Mouse (Mus musculus) heart, postnatal 0 days (tissue): ENCODE measurements at regions not wholly inside any gene's neighbourhood (a gene's known extent, or its start where the extent isn't known, plus 50 kb on each side); places are given as distances from the start of the nearest gene placed in this dataset.

Source experiments
- ATAC-seq: fragments of 200-750 bp; cut with Nextera tagmentation; 2 replicates; pipeline ENCODE4 v1.8.0; 2017; ENCODE audit warnings: low read depth, moderate number of reproducible peaks, moderate library complexity; ENCODE audit not compliant: insufficient read depth
- DNase-seq: peaks from one replicate; pipeline ENCODE4 v3.0.0-alpha.2; 2016; ENCODE audit warnings: low spot score
- H3K27ac ChIP-seq: fragments of 300-500 bp; sonication (generic); 2 replicates; pipeline ENCODE4 v1.5.1; 2014; ENCODE audit warnings: low read depth, mild to moderate bottlenecking
- H3K27me3 ChIP-seq: fragments of 300-500 bp; sonication (generic); 2 replicates; pipeline ENCODE4 v1.6.1; 2014; ENCODE audit warnings: low read length, mixed read lengths; ENCODE audit not compliant: control insufficient read depth, insufficient read depth
- H3K36me3 ChIP-seq: fragments of 300-500 bp; sonication (generic); replicated peaks from 2 replicates; pipeline ENCODE4 v1.6.1; 2014; ENCODE audit warnings: low read length, mixed read lengths; ENCODE audit not compliant: control insufficient read depth, insufficient read depth
- H3K4me1 ChIP-seq: fragments of 300-500 bp; sonication (generic); 2 replicates; pipeline ENCODE4 v1.6.1; 2014; ENCODE audit warnings: antibody characterized with exemption; ENCODE audit not compliant: control insufficient read depth, insufficient read depth
- H3K4me2 ChIP-seq: fragments of 300-500 bp; sonication (generic); 2 replicates; pipeline ENCODE4 v1.6.1; 2014; ENCODE audit warnings: low read depth, mild to moderate bottlenecking, low read length, moderate library complexity
- H3K4me3 ChIP-seq: fragments of 300-500 bp; sonication (generic); 2 replicates; pipeline ENCODE4 v1.5.1; 2014; ENCODE audit warnings: low read depth, low read length
- H3K9ac ChIP-seq: fragments of 300-500 bp; sonication (generic); replicated peaks from 2 replicates; pipeline ENCODE4 v1.6.1; 2014; ENCODE audit warnings: low read depth, low read length, mixed read lengths
- H3K9me3 ChIP-seq: fragments of 300-500 bp; sonication (generic); replicated peaks from 2 replicates; pipeline ENCODE4 v1.6.1; 2016; ENCODE audit warnings: low read length; ENCODE audit not compliant: control insufficient read depth
- CTCF ChIP-seq: IDR thresholded peaks from 2 replicates; pipeline ENCODE4 v1.5.1; 2016; ENCODE audit warnings: antibody characterized with exemption, control low read depth, low read depth
- EP300 ChIP-seq: IDR thresholded peaks from 2 replicates; pipeline ENCODE4 v1.6.1; 2016; ENCODE audit warnings: antibody characterized with exemption, low read depth
- WGBS: fragments of 180-500 bp; shearing (Covaris S2); extraction: QIAGEN DNeasy Blood & Tissue Kit; methylation state at CpG from one replicate; pipeline ENCODE4 v1.1.7; 2014; 5-methylcytosine and 5-hydroxymethylcytosine counted together

DNA sequence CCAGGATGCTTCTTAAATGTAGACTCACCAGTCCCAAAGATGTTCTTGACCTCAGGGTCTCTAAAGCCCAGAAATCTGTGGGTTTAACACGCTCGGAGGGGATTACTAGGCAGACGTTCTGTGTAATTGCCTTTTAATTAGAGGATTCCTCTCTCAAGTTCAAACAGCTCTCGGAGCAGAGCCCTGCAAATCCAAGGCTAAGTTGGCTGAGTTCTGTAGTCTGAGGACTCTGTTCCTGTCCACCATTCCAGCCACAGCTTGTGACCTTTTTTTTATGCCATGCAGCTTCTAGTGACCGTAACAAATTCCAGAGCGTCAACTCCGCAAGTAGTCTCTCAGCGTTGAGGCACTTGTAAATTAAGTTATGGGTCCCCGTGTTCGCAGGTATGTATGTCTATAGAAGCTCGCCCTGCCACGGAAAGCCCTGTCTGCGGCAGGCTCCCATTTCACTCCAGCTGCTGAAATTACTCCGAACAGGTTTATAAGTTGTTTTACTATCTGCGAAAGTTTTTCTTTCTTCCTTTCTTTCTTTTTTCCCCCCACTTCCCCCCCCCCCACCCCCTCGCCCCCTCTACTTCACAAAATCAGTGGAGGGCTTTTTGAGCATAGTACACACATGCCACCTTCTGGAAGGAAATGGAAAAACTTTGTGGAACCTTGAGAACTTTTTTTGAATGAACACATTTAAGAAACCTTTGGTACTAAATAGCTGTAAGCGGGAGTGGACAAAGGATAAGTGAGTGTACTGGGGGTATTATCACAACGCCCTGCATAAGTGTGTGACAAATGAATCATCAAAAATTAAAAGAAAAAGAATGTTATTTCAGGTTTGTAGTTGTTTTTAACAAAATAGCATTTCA is 82.9 kb upstream of the Ranbp3l start:
- no peak for TF ChIP-seq EP300
- TF ChIP-seq CTCF = peak; percentile 52
- DNase-seq = peak; percentile 17
- ATAC-seq = no peak

GRCm38 (mm10) chr15:8882880-8883539 is 84.7 kb upstream of the Ranbp3l start:
- no peaks in the 10 kb centered on the region for H3K4me1 ChIP-seq
- no peaks in the 10 kb centered on the region for H3K27me3 ChIP-seq
- TF ChIP-seq EP300 (no peak), CTCF (no peak)
- no peak overlapping the region for H3K4me2 ChIP-seq
- no peak for ATAC-seq
- no peaks in the 10 kb centered on the region for H3K36me3 ChIP-seq
- H3K9me3 ChIP-seq = no peaks in the 10 kb centered on the region
- no peak overlapping the region for H3K27ac ChIP-seq
- WGBS = 68% methylated on average over 9 of the region's 9 CpGs
- H3K4me3 ChIP-seq = no peak overlapping the region
- H3K9ac ChIP-seq = no peak overlapping the region
- no peak for DNase-seq

More for the DNA sequence above, 82.9 kb upstream of the Ranbp3l start:
- H3K27me3 ChIP-seq = no peaks in the 10 kb centered on the region
- H3K4me2 ChIP-seq = 0 out of 2 replicates have a peak overlapping the region, but pooled peaks have one; percentile 3
- H3K9ac ChIP-seq = no peak overlapping the region
- H3K9me3 ChIP-seq = no peaks in the 10 kb centered on the region
- H3K4me3 ChIP-seq = no peak overlapping the region
- 59% methylated on average over 18 of the region's 18 CpGs for WGBS
- H3K36me3 ChIP-seq = no peaks in the 10 kb centered on the region
- no peaks in the 10 kb centered on the region for H3K4me1 ChIP-seq
- H3K27ac ChIP-seq = no peak overlapping the region

DNA sequence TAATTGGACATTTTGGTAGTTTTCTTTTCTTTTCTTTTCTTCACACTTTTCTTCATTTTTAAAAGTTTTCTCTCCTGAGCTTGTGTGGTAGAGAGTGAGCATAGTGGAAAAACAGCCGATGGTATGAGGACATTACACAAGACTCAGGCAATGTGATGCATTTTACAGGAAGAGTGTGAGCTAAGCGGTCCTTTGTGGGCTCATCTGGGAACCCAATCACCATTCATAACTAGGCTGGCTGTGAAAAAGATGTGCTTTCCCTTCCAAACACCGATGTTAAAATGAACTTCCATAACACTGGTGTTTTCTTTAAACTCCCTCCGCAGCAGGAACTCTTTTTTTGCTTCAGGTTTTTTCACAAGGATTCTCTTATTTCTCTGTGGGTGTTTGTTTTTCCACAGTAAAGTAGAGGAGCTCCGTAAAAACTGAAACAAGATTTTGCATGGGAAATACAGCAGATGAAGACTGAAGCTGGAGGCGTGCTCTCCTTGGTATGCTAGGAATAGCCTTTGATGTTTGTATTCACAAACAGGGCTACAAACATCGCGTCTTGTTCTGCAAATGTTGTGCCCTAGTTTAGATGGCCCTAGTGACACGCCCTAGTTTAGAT is 92.8 kb upstream of the Ranbp3l start:
- no peak for ATAC-seq
- no peak overlapping the region for H3K4me2 ChIP-seq
- no peaks in the 10 kb centered on the region for H3K27me3 ChIP-seq
- no peak overlapping the region for H3K4me3 ChIP-seq
- H3K4me1 ChIP-seq = no peaks in the 10 kb centered on the region
- H3K27ac ChIP-seq = no peak overlapping the region
- H3K9me3 ChIP-seq = no peaks in the 10 kb centered on the region
- WGBS = 81% methylated on average over 9 of the region's 9 CpGs
- no peak for DNase-seq
- no peak for TF ChIP-seq EP300
- TF ChIP-seq CTCF = no peak
- H3K36me3 ChIP-seq = no peaks in the 10 kb centered on the region
- H3K9ac ChIP-seq = no peak overlapping the region

- TF ChIP-seq EP300 (no peak), CTCF (no peak)
- no peak for ATAC-seq
- no peaks in the 10 kb centered on the region for H3K27me3 ChIP-seq
- H3K36me3 ChIP-seq = no peaks in the 10 kb centered on the region
- H3K4me1 ChIP-seq = no peaks in the 10 kb centered on the region
- H3K27ac ChIP-seq = no peak overlapping the region
- H3K4me2 ChIP-seq = no peak overlapping the region
- DNase-seq = no peak
- WGBS = 81% methylated on average over 2 of the region's 2 CpGs
- no peak overlapping the region for H3K9ac ChIP-seq
- no peak overlapping the region for H3K4me3 ChIP-seq
- H3K9me3 ChIP-seq = no peaks in the 10 kb centered on the region
These were observed 99.7 kb upstream of the Ranbp3l start for GRCm38 (mm10) chr15:8868021-8868420.

DNA sequence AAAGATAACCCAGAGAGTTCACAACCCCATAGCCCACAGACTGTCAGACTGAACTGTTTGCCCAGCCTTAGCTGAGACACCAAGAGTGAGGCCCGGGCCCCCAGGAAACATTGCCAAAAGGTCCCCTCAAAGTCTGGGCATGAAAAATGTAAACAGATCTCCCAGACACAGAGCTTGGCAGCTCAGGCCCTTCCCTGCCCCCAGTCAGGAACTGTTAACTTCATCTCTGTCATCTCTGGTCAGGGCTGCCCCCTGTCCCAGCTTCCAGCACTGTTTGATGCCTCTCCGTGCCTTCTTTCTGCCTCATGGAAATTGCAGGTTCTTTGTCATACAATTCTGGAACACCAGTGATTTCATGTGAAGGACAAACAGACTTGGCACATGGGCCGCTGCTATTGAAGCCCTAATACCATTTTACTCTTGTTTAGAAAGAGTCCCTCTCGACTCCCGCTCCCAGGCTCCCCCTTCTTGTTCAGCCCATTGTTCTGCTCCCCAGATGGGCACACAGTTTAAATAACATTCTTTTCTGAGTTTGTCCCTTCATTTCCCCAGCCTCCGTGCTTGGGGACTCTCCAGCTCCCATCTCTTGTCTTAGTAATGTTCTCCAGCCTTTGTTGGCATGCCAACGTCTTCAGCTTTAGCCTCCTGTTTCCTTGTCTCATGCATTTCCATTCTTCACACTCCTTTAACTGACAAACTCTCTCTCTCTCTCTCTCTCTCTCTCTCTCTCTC is 100.4 kb upstream of the Ranbp3l start:
- Histone ChIP-seq H3K27me3 (no peaks in the 10 kb centered on the region), H3K4me2 (no peak overlapping the region), H3K9me3 (no peaks in the 10 kb centered on the region), H3K36me3 (no peaks in the 10 kb centered on the region), H3K27ac (no peak overlapping the region), H3K4me1 (no peaks in the 10 kb centered on the region), H3K4me3 (no peak overlapping the region), H3K9ac (no peak overlapping the region)
- WGBS = 56% methylated on average over 7 of the region's 7 CpGs
- ATAC-seq = no peak
- DNase-seq = no peak
- TF ChIP-seq CTCF (no peak), EP300 (no peak)
